Mouse (Mus musculus): ENCODE results near the gene Cybc1.

Cybc1 gene

GRCm38 (mm10) chr11:121229018-121229439 lies at the start of gene Cybc1:
Cybc1 (minus strand) TSS chr11:121229322.
- peak; percentile 92 for DNase-seq (ENCODE audit: low read depth, low spot score)

- DNase-seq (ENCODE audit: low read depth, low spot score): no peak
These were observed 48.9 kb upstream of the Cybc1 start for GRCm38 (mm10) chr11:121278011-121278410.

DNA sequence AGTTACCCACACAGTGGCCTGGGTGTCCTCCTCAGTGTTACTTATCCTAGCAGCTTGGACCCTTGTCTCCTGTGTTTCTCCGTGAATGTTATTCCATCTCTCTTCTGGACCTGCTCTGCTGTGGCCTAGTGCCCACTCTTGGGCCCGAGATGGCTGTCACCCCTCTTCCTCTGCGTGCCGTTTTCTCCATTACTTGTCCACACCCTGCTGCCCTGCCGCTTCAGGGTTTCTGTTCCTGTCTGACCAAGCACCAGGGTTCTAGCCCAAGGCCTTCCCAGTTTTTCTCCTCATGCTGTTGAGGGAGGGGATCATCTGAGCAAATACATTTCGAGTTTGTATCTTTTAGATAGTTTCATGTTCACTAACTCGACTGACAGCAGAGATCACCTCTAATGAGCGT lies 48.4 kb upstream of the Cybc1 start:
- no peak for DNase-seq (ENCODE audit: low read depth, low spot score)

DNA sequence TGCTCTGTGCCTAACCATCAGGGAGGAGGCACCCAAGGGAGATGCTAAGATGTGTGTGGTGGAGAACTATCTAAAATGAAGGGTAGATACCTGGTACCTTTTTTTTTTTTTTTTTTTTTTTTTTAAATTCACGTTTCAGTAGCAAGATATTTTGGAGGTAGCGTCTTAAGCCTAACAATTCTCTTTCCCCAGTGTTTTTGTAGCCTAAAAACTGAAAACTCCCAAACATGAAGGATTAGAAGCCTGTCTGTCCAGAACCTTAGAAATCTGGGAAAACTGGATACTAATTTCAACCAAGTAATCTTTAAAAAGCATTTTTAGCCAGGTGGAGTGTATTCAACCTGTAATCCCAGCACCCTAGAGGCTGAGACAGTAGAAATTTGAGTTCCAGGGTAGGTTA lies 32.0 kb upstream of the Cybc1 start:
- DNase-seq (ENCODE audit: low read depth, low spot score): no peak

DNA sequence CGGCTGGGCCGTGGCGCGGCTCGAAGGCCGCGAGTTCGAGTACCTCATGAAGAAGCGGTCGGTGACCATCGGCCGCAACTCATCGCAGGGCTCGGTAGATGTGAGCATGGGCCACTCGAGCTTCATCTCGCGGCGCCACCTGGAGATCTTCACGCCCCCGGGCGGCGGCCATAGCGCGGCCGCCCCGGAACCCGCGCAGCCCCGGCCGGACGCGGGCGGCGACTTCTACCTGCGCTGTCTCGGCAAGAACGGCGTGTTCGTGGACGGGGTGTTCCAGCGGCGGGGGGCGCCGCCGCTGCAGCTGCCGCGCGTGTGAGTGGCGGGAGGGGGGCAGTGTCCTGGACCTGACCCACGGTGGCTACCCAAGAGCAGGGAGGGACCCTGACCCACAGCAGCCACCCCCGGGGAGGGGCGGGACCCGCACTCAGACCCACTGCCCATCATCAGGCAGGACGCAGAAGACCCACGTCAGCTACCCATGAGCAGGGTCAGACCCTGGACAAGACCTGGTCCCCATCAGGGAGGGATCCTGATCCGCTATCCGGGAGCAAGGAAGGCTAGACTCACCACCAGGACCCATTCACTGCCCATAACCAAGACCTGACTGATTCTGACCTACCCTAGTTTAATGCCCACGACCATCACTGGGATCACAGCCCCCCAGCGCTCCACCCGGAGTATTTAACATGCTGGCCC lies 31.2 kb upstream of the Cybc1 start:
- DNase-seq (ENCODE audit: low read depth, low spot score): peak; percentile 58

- DNase-seq (ENCODE audit: low read depth, low spot score): peak; percentile 96
These were observed 30.3 kb upstream of the Cybc1 start, which contains the start of gene Foxk2 for GRCm38 (mm10) chr11:121259160-121260100. Foxk2 (plus strand) TSS chr11:121259990.

- no peak for DNase-seq (ENCODE audit: low read depth, low spot score)
These were observed 21.1 kb upstream of the Cybc1 start for GRCm38 (mm10) chr11:121250196-121250595.

GRCm38 (mm10) chr11:121239669-121240068 lies 10.5 kb upstream of the Cybc1 start:
- no peak for DNase-seq (ENCODE audit: low read depth, low spot score)

DNA sequence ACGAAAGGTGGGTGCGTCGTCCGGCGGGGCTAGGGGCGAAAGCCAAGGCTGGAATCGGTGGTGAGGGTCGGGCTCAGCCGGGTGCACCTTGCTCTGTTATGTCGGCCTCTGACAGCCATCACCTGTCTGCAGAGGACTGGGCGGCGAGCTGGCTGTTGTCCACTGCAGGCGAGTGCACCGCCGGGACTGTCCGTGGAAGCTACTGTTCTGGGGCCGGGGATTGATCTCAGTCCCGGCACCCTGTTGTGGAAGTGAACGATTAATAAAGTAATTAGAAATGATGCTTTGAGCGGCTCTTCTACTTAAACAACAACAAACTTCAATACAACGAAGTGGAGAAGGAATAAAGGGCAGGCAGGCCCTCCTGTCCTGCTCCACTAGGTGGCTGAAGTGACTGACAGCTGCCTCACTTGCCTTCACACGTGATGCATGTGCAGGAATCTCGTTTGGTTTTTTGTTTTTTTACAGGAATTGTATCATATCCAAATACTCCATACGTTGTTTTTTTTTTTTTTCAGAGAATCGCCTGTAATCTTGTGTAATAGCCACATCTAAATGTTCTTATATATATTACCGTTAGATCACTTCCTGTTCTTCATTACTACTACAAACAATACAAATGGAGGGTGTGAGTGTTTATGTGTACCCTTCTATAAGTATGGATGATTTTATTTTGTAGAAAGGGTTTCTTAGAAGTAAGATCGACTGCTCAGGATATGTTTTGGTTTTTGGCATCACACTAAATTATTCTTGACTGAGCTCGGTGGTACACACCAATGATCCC lies 8.4 kb upstream of the Cybc1 start:
- DNase-seq (ENCODE audit: low read depth, low spot score): peak; percentile 71

- DNase-seq (ENCODE audit: low read depth, low spot score): peak; percentile 99
These were observed 7.6 kb upstream of the Cybc1 start, which contains the start of gene Narf for GRCm38 (mm10) chr11:121236564-121237344. Narf (plus strand) TSS chr11:121237253.

DNA sequence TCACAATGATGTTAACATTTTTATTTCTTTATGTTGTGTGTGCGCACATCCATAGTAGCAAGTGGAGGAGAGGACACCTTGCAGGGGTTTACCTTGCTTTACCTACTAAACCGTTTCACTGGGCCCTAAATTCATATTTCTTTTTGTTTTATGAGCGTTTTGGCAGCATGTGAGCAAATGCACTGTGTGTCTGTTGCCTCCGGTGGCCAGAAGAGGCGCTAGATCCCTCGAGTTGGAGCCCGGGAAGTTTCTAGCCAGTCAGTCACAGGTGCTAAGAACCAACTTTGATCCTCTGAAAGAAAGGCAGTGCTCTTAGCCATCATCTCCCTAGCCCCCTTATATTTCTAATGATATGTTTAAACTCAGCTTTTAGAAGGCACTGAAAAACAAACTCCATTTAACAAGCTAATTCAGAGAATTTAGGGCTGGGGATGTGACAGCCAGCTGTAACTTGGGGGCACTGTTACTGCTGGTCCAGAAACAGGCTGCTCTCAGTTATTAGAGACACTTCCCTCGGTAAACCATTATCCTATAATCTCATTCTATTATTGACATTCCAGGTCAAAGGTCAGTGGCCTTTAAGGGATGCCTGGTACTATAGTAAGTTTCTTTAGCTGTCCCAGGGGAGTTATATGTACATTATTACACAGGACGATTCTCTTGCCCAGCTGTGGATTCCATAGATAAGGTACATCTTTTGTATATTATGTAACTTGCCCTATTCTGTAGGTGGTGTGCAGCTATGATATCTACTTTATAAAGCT lies 6.5 kb upstream of the Cybc1 start:
- DNase-seq (ENCODE audit: low read depth, low spot score): peak; percentile 77

DNA sequence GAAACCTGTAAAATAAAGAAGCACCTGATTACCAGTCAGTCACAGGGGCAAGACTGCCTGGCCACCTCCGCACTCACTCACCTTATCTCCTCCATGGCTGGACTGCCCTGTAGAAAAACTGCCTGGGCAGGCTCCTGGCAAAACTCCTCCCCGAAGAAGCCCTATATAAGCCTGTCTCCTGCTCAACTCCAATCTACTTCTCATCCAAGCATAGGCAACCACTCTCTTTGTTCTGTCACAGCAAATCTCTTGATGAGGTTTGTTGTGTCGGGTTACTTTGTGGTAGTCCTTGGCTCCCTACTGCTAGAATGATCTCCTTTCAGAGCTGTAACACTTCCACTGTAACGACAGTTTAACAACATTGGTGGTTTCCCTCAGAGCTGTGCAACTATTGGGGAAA lies 3.6 kb upstream of the Cybc1 start:
- DNase-seq (ENCODE audit: low read depth, low spot score): no peak

GRCm38 (mm10) chr11:121231628-121232291 lies 2.6 kb upstream of the Cybc1 start:
- no peak for DNase-seq (ENCODE audit: low read depth, low spot score)

DNA sequence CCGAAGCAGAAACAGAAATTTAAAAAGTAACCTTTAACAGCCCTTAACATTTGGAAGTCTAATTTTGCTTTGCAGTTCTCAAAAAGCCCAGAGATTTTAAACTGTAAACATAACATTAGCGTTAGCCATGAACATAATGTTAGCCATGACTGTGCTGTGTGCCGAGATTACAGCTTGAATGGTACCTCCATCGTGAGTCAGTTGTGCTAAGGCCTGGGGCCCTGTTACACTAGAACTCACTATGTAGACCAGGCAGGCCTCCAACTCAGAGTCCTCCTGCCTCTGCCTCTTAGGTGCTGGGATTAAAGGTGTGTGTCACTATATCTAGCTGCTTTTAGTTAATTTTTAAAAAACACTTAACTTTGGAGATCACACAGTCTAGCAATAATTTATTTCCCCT lies 2.1 kb upstream of the Cybc1 start:
- no peak for DNase-seq (ENCODE audit: low read depth, low spot score)

- peak; percentile 54 for DNase-seq (ENCODE audit: low read depth, low spot score)
These were observed 749 bp downstream of the Cybc1 start for GRCm38 (mm10) chr11:121228129-121229017.

- DNase-seq (ENCODE audit: low read depth, low spot score): no peak
These were observed 7.7 kb downstream of the Cybc1 start for GRCm38 (mm10) chr11:121221321-121222010.

DNA sequence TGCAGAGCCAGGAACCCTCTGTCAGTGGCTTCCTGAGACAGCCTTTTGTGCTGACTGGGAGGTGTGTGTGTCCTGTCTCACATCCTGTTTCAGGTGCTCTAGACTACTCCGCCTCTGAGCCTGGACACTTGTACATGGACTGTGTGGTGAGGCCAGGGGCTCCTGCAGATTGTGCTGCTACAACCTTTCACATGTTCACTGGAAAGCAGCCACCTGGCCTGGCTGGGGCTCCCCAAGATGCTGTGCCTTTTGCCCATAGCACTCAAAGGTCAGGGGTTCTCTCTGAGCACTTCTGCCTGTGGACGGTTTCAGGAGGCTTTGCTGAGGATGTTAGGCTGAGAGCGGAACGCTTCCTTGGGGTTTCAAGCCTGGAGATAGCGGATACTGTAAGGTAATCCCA lies 8.4 kb downstream of the Cybc1 start:
- DNase-seq (ENCODE audit: low read depth, low spot score): no peak

DNA sequence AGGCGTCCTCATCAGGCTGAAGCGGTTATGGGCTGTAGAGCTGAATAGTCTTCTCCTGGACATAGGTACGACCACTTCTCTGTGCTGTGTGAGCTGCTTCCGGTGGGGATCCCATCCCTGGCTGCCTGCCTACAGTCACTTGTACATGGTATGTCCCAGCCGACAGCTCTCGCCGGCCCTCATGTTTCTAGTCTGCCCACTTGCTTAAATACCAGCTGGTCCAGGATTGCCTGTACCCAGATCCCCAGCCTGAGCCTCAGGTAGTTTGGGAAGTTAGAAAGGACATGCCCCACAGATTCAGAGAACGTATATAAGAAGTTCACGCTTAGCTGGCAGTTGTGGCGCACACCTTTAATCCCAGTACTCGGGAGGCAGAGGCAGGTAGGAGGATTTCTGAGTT lies 9.3 kb downstream of the Cybc1 start:
- DNase-seq (ENCODE audit: low read depth, low spot score): no peak

All from CD4-positive, CD25-positive, alpha-beta regulatory T cell, adult 2 months (primary cell).